Mouse (Mus musculus) megakaryocyte, embryonic 14.5 days (primary cell): ENCODE measurements around the gene Exosc5. TPM values are rescaled to one million over a fixed set of nuclear protein-coding genes. Genes with fewer than 3 reads are reported as not detected.

Experiments used
- H3K27me3 ChIP-seq: replicated peaks from 2 replicates; pipeline ENCODE3; 2012; ENCODE audit warnings: inconsistent platforms
- H3K36me3 ChIP-seq: replicated peaks from 2 replicates; pipeline ENCODE3; 2012; ENCODE audit warnings: low read length, inconsistent platforms, mixed read lengths
- H3K4me1 ChIP-seq: 2 replicates; pipeline ENCODE4 v1.6.1; 2012; ENCODE audit warnings: inconsistent platforms
- H3K4me3 ChIP-seq: replicated peaks from 2 replicates; pipeline ENCODE3; 2012; ENCODE audit warnings: moderate library complexity, mild to moderate bottlenecking, inconsistent platforms
- H3K9me3 ChIP-seq: 2 replicates; pipeline ENCODE4 v1.6.1; 2012; ENCODE audit warnings: inconsistent platforms
- FLI1 ChIP-seq: IDR thresholded peaks from 2 replicates; pipeline ENCODE4 v1.6.1; 2012; ENCODE audit warnings: low read length, inconsistent platforms, mixed read lengths
- GATA1 ChIP-seq: IDR thresholded peaks from 3 replicates; pipeline ENCODE4 v1.6.1; 2012; ENCODE audit warnings: mixed read lengths, low read length, inconsistent platforms, borderline replicate concordance
- polyA plus RNA-seq: library from polyadenylated mRNA; stranded (reverse); fragments of >175 nt; gene quantifications from 2 replicates; pipeline ENCODE4 v1.2.3, GENCODE M21; 2012; ENCODE audit warnings: low replicate concordance; ENCODE audit not compliant: insufficient read depth

Gene Exosc5
- polyA plus RNA-seq, 1 experiment: 233 TPM

DNA sequence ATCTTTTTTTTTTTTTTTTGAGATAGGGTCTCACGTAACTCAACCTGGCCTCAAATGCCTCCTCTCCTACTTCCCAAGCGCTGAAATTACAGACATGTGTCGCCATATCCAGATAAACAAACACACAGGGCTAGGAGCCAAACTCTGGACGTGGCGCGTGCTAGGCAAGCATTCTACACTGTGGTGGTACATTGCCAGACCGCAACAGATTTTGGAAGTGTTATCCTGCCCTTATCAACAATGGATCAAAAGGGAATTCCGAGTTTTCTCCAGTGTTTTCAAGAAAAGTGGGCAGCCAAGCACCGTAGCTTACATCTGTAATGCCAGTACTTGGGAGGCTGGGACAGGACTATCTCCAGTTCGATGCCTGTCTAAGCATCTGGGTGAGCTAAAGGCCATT lies 1.2 kb upstream of the Exosc5 start:
- H3K4me1 ChIP-seq: peaks cover 65% of the 10 kb centered on the region
- H3K36me3 ChIP-seq: peaks cover 24% of the 10 kb centered on the region
- H3K4me3 ChIP-seq: peak overlapping the region; percentile 95
- TF ChIP-seq FLI1: no peak
- no peak for TF ChIP-seq GATA1
- no peaks in the 10 kb centered on the region for H3K27me3 ChIP-seq
- H3K9me3 ChIP-seq: no peaks in the 10 kb centered on the region

DNA sequence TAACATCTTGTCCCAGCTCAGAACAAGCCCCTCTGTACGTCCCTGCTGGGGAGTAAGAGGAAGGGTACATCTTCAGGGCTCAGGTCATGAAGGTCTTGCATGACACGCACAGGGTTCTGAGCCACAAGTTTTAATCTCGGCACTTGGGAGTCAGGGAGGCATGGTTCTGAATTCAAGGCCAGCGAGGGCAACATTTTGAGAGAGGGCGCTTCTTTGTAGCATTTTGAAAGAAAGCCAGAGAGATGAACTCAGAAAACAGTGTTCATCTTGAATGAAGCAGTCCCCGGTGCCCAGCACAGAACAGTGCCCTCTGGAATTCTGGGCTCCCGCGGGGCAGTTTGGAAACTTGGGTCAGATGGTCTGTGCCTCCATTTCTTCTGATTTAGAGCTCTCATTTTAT lies 7.4 kb downstream of the Exosc5 start:
- peaks cover 97% of the 10 kb centered on the region for H3K36me3 ChIP-seq
- TF ChIP-seq FLI1 (no peak), GATA1 (no peak)
- peaks cover 50% of the 10 kb centered on the region for H3K4me1 ChIP-seq
- H3K27me3 ChIP-seq: no peaks in the 10 kb centered on the region
- H3K9me3 ChIP-seq: no peaks in the 10 kb centered on the region
- no peak overlapping the region for H3K4me3 ChIP-seq

DNA sequence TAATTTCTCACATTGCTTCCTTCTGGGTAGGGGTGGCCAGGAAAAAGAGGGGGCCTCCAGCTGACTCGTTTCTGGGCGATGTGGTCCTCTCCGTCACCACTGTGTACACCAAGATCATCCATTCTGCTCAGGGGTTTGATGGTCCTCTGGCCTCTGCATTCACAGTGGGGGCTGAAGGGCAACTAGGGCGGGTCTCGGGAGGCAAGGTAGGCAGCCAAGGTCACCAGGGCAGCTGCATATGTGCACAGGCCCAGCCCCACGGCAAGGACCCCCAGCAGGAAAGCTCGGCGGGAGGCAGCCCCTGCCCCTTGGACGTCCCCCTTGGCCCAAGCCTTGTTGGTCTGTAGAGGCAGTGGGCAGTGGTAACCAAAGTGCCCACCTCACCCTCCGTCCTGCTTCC lies 10.2 kb downstream of the Exosc5 start:
- peaks cover 32% of the 10 kb centered on the region for H3K4me1 ChIP-seq
- peaks cover 80% of the 10 kb centered on the region for H3K36me3 ChIP-seq
- TF ChIP-seq FLI1 (no peak), GATA1 (no peak)
- peaks cover 4% of the 10 kb centered on the region; the same call in 1 of the 2 replicates for H3K9me3 ChIP-seq
- peaks cover under 1% of the 10 kb centered on the region for H3K27me3 ChIP-seq
- no peak overlapping the region for H3K4me3 ChIP-seq

DNA sequence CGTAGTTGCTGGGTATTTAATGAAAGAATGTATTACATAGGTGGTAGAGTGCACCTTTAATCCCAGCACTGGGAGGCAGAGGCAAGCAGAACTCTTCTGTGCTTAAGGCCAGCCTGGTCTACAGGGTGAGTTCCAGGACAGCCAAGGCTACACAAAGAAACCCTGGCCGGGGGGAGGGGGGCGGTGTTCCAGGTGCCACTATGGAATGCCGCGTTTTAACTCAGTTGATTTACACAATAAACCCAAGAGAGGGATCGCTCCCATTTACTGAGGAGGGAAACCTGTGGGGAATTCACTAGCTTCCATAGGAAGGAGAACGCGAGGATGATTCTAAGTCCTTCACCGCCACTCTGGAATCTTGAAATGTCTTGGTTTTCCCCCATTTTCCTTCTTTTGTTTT lies 10.7 kb downstream of the Exosc5 start:
- TF ChIP-seq FLI1 (no peak), GATA1 (no peak)

DNA sequence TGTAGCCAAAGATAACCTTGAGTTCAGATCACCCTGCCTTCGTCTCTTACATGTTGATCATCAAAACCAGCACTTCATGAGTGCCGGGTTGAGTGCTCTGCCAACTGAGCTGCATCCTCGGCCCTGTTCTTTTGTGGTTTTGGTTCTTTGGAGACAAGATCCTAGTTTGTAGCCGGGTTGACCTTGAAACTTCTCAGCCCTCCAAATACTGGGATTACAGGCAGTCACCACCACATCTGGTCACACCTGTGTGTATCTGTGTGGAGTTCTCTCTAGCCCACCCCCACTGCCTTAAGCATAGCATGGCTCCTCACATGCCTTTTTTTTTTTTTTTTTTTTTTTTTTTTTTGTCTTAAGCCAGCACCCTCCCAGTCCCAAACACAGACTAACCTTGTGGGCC lies 11.1 kb downstream of the Exosc5 start:
- TF ChIP-seq FLI1: no peak
- no peak for TF ChIP-seq GATA1
- Histone ChIP-seq H3K27me3 (peaks cover 6% of the 10 kb centered on the region), H3K4me1 (peaks cover 32% of the 10 kb centered on the region), H3K4me3 (no peak overlapping the region), H3K9me3 (peaks cover 4% of the 10 kb centered on the region; the same call in 1 of the 2 replicates), H3K36me3 (peaks cover 70% of the 10 kb centered on the region)

More for the DNA sequence above, 10.7 kb downstream of the Exosc5 start:
- H3K4me1 ChIP-seq: peaks cover 32% of the 10 kb centered on the region
- H3K36me3 ChIP-seq: peaks cover 75% of the 10 kb centered on the region
- peaks cover 4% of the 10 kb centered on the region; the same call in 1 of the 2 replicates for H3K9me3 ChIP-seq
- H3K4me3 ChIP-seq: no peak overlapping the region
- H3K27me3 ChIP-seq: peaks cover 5% of the 10 kb centered on the region

DNA sequence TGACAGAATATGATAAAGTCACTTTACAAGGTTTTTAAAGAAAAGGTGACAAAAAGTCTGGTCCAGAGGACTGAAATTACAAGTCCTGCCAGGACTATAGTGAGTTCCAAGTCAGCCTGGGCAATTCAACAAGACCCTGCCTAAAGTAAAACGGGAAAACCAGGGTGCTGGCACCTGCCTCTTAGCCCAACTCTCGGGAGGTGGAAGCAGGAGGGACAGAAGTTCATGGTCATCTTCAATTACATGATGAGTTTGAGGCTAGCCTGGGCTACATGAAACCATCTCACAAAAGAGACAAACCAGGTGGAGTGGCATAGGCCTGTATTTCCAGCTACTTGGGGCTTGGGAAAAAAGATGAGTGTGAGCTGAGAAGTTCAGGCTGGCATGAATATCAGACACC lies 12.7 kb downstream of the Exosc5 start:
- TF ChIP-seq FLI1 (no peak), GATA1 (no peak)
- Histone ChIP-seq H3K4me3 (no peak overlapping the region), H3K27me3 (peaks cover 6% of the 10 kb centered on the region), H3K4me1 (peaks cover 36% of the 10 kb centered on the region), H3K9me3 (peaks cover 4% of the 10 kb centered on the region; the same call in 1 of the 2 replicates), H3K36me3 (peaks cover 54% of the 10 kb centered on the region)

DNA sequence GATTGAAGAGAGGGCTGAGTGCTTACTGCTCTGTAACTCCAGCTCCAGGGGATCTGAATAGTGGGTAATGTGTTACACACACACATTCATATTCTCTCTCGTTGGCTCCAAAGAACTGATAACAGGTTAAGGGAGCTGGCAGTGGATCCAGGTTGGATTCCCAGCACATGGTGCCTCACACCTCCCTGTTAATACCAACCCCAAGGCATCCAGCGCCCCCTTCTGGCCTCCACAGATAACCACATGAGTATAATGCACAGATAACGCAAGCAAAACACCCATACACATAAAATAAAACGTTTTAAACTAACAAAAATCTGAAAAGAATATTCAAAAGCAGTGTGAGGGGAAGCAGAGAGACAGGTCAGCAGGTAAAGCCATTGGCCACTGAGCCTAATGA lies 13.5 kb downstream of the Exosc5 start:
- H3K4me1 ChIP-seq: peaks cover 43% of the 10 kb centered on the region
- H3K9me3 ChIP-seq: peaks cover 4% of the 10 kb centered on the region; the same call in 1 of the 2 replicates
- peaks cover 6% of the 10 kb centered on the region for H3K27me3 ChIP-seq
- no peak overlapping the region for H3K4me3 ChIP-seq
- TF ChIP-seq GATA1 (no peak), FLI1 (no peak)
- H3K36me3 ChIP-seq: peaks cover 47% of the 10 kb centered on the region

DNA sequence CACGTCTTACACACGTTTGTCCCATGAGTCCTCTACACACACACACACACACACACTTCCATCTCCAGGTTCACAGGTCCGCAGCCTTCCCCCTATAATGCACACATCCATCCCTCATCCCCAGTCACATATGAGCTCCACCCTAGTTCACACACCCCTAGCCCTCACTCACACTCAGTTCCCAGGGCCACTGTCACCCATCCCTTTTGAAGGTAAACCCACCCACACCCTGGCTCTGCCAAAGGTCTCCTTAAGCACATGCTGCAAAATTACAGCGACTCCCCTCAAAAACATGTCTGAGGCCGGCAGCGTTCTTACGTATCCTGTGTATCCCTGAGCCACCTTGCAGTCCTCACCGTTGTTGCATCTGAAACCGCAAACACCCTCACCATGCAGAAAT lies 15.3 kb downstream of the Exosc5 start:
- Histone ChIP-seq H3K9me3 (peaks cover 4% of the 10 kb centered on the region; the same call in 1 of the 2 replicates), H3K4me3 (peak overlapping the region; percentile 88), H3K4me1 (peaks cover 57% of the 10 kb centered on the region), H3K27me3 (peaks cover 6% of the 10 kb centered on the region), H3K36me3 (peaks cover 28% of the 10 kb centered on the region)
- TF ChIP-seq FLI1: no peak
- no peak for TF ChIP-seq GATA1

DNA sequence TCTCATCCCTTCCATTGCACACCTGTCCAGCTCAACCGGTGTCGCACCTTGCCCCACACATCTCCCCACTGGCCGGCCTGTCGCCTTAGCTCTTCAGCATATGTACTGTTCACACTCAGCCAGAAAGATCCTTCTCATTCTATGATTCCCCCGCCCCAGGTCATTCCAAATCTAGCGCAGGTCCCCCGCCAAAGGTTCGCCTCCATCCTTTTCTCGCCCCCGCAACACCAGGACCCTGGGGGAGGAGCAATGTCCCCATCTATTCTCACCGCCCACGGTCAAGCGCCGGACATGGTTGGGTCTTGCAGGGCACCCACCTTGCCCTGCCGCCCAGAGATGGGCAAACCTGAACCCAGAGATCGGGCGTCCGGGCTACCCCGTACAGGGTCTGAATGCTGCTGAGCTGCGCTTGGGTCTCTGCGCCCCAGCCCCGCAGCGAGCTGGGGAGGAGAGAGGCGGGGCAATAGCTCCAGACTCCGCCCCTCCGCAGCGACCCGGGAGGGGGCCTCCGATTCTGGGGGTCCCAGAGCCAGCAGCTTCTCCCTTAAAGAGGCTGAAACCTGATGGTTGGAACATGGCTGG lies 15.8 kb downstream of the Exosc5 start, which contains the start of gene Tmem91:
Gene Tmem91 (minus strand): TSS at position 448 of the 582 bp plus-strand sequence.
- H3K4me3 ChIP-seq: peak within 1 kb of the TSS; percentile 88
- H3K36me3 ChIP-seq: peaks cover 23% of the 10 kb centered on the region
- H3K9me3 ChIP-seq: peaks cover 4% of the 10 kb centered on the region; the same call in 1 of the 2 replicates
- H3K4me1 ChIP-seq: peaks cover 59% of the 10 kb centered on the region
- TF ChIP-seq FLI1: no peak
- no peak for TF ChIP-seq GATA1
- H3K27me3 ChIP-seq: peaks cover 6% of the 10 kb centered on the region

DNA sequence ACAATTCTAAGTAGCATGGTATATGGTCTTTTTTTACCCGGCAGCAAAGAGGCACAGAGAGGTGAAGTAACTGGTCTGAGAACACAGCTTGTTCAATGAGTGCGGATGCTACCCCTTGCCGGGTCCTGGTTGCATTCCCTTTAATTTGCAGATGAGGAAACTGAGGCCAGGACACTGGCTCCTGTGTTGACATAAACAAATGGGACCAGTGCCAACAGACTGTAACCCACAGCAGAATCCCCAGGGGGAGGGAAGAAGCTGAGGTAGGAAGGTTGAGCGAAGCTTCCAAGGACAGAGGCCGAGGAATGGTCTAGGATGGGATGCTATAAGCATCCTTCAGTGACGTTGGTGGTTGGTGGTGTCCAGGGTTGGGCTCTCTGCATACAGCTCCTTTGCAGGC lies 16.4 kb downstream of the Exosc5 start:
- H3K4me1 ChIP-seq: peaks cover 65% of the 10 kb centered on the region
- H3K9me3 ChIP-seq: peaks cover 4% of the 10 kb centered on the region; the same call in 1 of the 2 replicates
- H3K4me3 ChIP-seq: peak overlapping the region; percentile 88
- peaks cover 6% of the 10 kb centered on the region for H3K27me3 ChIP-seq
- H3K36me3 ChIP-seq: peaks cover 17% of the 10 kb centered on the region
- TF ChIP-seq GATA1 (no peak), FLI1 (no peak)
